Mouse (Mus musculus): ENCODE results near the gene Lrrc57.
A peak's percentile ranks its signal among the peaks of the same experiment; 100 is the strongest.

Gene Lrrc57

GRCm38 (mm10) chr2:120608830-120609723 is at the start of gene Lrrc57, which contains the start of gene Haus2:
Gene Lrrc57, minus strand, starts transcription at chr2:120609520.
Gene Haus2, plus strand, starts transcription at chr2:120609383.
- peak; percentile 71 to 88 for DNase-seq (ENCODE audit: low read depth in 1 of 2, low spot score in 2 of 2)

DNA sequence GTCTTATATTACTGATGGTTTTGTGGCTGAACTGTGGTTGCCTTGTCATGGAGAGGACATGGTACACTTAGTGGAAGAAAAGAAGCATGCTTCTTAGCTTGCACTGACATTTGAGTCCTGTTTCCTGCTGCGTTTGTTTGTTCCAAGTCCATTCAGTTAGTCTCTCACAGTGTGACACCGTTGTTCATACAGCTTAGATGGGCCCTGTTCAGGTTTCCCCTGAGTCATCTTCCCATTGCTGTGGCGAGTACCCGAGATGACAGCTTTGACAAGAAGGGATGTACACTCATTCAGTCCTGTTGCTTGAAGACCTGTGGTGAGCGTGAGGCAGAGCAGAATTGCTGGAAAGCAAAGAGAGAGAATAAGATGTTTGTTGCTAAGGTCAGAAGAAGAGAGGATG is 49.2 kb upstream of the Lrrc57 start:
- no peak for DNase-seq (ENCODE audit: low read depth in 1 of 2, low spot score in 2 of 2)

- DNase-seq (ENCODE audit: low read depth in 1 of 2, low spot score in 2 of 2) = no peak
These were observed 47.4 kb upstream of the Lrrc57 start for GRCm38 (mm10) chr2:120656711-120657110.

DNA sequence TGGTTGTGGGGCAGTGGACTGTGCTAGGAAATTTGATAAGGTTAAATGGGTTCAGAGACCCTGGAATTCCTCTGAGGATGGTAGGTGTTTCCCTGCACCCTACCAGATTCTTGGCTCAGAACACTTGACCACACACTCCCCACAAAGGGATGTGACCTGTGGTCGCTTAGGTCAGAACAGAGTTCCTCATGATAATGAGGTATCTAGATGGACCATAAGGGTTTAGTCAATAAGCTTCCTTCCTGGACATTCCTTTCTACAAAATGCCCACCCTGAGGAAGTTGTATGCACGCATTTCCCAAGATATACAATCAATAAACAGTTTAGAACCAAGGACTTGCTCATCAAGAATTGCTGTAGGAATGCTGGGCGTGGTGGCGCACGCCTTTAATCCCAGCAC is 46.6 kb upstream of the Lrrc57 start:
- DNase-seq (ENCODE audit: low read depth in 1 of 2, low spot score in 2 of 2) = no peak

- no peak for DNase-seq (ENCODE audit: low read depth in 1 of 2, low spot score in 2 of 2)
These were observed 45.4 kb upstream of the Lrrc57 start for GRCm38 (mm10) chr2:120654693-120655092.

GRCm38 (mm10) chr2:120652925-120653284 is 43.6 kb upstream of the Lrrc57 start:
- no peak for DNase-seq (ENCODE audit: low read depth in 1 of 2, low spot score in 2 of 2)

DNA sequence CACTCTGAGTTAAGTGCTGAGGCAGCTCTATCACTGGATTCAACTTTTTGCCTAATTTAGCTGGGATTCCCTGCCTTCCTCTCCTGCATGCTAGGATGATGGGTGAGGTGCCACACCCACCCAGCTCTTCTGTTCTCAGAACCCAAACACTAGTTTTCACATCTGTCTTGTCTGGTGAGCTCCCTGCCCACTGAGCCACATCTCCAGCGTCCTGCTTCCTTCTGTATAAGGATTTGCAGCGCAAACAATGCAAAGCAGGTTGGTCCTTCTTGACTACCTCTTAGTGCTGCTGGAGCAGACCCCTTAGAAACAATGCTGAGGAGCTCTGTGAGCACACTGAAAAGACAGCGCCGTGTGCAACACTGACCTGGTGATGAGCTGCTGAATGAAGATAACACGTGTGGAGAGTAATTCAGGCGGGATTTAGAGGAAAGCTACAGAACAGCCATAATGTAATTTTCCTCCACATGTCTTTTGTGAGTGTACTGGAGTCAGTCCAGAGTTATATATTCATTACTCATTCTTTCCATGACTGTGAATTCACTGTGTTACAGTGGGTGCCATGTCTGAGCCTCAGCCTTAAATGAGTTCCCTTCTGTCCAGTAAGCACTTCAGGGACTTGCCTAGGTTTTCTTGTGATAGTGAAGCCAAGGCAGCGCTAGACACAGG is 43.1 kb upstream of the Lrrc57 start:
- DNase-seq (ENCODE audit: low read depth in 1 of 2, low spot score in 2 of 2) = no peak

DNA sequence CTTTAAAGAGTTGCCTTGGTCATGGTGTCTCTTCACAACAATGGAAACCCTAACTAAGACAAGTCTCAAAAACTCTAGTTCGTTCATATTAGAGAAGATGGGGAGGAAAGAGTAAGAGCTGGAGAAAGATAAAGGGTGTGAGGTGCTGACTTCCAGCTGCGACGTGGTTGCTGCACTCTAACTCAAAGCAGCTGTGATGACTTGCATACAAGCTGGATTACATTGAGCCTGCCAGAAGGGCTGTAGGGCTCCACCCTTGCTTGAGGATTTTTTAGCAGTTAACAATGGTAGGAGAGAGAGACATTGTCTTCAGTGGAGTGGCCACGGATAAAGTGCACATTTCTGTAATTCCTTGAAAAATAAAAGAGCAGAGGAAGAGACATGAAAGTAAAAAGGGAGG is 37.5 kb upstream of the Lrrc57 start:
- no peak for DNase-seq (ENCODE audit: low read depth in 1 of 2, low spot score in 2 of 2)

- DNase-seq (ENCODE audit: low read depth in 1 of 2, low spot score in 2 of 2) = no peak
These were observed 34.5 kb upstream of the Lrrc57 start for GRCm38 (mm10) chr2:120643836-120644235.

- no peak for DNase-seq (ENCODE audit: low read depth in 1 of 2, low spot score in 2 of 2)
These were observed 31.5 kb upstream of the Lrrc57 start for GRCm38 (mm10) chr2:120640835-120641234.

DNA sequence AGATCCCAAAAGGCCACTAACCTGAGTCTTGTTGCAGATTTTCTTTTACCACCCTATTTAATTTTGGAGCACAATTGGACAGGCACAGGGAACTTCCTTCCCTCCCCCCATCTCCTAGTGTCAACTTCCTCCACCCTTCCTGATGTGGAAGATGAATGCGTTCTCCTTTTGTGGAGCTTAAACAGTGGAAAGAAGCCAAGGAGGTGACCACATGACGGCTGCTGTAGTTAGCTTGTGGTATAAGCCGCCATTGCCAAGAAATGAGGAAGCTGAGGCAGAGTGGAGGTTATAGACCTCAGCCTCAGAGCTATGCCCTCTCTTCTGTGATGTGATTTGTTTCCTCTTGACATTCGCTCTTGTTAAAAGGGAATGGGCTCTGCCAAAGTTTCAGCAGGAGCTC is 22.6 kb upstream of the Lrrc57 start:
- DNase-seq (ENCODE audit: low read depth in 1 of 2, low spot score in 2 of 2) = peak; percentile 54

- no peak for DNase-seq (ENCODE audit: low read depth in 1 of 2, low spot score in 2 of 2)
These were observed 22.2 kb upstream of the Lrrc57 start for GRCm38 (mm10) chr2:120631521-120631920.

DNA sequence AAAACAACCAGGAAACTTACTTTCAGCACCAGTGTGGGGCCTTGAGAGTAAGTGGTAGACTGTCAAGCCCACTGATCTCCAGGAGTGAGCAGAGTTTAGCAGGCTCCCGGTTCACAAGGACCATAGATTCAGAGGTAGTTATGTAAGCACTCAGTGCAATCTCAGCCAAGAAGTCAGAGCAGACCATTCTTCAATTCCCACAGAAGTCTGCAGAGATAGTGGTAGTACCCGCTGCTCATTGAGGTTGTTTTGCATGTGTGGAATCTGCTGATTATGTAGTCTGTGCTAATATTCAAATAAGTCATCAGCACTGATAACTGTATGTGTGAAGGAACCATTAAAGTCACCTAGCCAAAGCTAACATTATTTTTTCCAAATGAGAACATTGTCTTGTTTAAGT is 21.3 kb upstream of the Lrrc57 start:
- DNase-seq (ENCODE audit: low read depth in 1 of 2, low spot score in 2 of 2) = no peak

DNA sequence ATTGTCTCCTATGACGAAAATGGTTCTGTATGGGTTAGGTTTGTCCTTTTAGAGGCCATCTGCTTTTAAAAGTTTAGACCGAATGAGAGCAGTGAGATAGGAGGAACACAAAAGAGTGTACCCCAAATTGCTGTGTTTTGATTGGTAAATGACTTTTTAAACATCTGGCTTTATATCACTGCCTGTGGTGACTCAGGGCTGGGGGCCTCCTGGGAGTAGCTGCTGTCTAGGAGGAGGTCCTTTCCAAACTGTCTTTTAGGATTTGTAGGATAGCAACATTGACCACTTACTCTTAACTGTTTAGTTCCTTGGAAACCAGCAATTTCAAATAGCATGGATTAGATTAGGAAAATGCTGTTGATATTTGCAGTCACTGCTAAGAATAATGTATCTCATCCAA is 20.9 kb upstream of the Lrrc57 start:
- no peak for DNase-seq (ENCODE audit: low read depth in 1 of 2, low spot score in 2 of 2)

DNA sequence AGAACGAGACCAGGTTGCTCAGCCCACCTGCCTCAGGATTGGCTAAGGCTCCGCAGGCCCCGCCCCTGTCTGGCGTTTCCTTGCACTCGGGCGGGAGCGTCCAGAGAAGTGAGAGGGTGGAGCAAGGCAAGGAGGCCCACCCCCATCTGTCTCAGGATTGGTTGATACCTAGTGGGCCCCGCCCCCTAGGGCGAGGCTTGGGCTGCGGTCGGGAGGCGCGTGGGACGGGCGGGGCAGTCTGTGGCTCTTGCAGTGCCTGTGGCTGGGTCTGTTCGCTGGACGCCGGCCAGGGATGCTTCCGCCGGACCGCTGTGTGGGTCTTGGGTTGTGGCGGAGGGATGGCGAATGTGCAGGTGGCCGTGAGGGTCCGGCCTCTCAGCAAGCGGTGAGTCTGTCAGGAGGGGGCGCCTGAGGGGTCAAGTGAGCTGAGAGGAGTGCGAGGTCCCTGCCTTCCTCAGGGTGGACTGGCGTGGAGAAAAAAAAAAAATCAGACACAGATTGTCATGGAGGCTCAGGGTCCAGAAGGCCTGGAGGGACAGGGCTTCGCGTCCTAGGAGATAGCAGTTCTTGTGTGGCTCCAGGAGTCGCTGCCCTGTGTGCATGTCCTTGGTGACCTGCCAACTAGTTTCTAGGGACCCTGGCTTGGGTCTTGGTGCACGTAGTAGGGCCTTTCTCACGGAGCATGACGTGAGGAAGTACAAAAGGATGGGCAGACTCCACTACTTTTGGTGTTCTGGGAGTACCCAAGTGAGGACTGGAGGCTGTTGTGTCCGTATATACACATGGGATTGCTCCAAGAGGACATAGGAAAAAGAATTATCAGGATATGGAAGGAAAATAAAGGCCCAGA is 19.8 kb upstream of the Lrrc57 start, which contains the start of gene Stard9:
Gene Stard9, plus strand, starts transcription at position 236 of the 850 bp plus-strand sequence.
- DNase-seq (ENCODE audit: low read depth in 1 of 2, low spot score in 2 of 2) = peak; percentile 97 to 98

- DNase-seq (ENCODE audit: low read depth in 1 of 2, low spot score in 2 of 2) = no peak
These were observed 19.0 kb upstream of the Lrrc57 start for GRCm38 (mm10) chr2:120628076-120628865.

- no peak for DNase-seq (ENCODE audit: low read depth in 1 of 2, low spot score in 2 of 2)
These were observed 13.6 kb upstream of the Lrrc57 start for GRCm38 (mm10) chr2:120622920-120623319.

DNA sequence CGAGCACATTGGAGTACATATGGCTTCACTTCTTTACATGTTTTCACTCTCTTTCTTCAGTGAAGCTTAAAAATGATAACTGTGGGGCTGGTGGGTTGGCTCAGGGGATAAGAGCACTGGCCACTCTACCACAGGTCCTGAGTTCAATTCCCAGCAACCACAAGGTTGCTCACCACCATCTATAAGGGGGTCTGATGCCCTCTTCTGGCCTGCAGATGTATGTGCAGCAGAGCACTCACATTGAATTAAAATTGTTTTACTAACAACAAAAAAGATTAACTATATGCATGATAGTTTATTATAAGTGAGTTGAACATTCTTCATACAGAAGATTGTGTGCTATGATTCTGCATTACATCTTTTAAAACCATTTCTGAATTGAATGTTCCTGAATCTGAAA is 10.2 kb upstream of the Lrrc57 start:
- no peak for DNase-seq (ENCODE audit: low read depth in 1 of 2, low spot score in 2 of 2)

GRCm38 (mm10) chr2:120616279-120617163 is 7.2 kb upstream of the Lrrc57 start:
- no peak for DNase-seq (ENCODE audit: low read depth in 1 of 2, low spot score in 2 of 2)

Data from monocyte, adult 2 months (primary cell).